Mouse (Mus musculus): ENCODE results near the gene Hsd17b2.
A peak's percentile ranks its signal among the peaks of the same experiment; 100 is the strongest.

Hsd17b2 gene

DNA sequence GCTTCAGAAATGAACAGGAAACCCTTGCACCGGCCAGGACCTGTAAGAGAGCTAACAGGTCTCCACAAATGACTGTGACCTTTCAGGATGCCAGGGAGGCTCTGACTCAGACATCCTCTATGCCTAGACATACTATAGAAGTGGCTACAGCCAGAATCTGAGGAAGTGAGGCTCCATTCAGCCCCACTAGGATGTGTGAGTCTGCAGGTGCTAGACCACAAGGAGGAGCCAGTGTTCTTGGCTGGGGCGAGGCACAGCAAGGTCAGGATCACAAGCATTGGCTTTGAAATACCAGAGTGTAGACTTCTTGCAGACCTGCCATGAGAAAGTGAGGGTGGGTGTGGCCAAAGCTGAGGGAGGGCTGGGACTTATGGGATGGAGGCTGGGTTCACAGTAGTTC lies 70.9 kb downstream of the Hsd17b2 start:
- DNase-seq (ENCODE audit: low spot score): no peak

GRCm38 (mm10) chr8:117775626-117776025 lies 73.9 kb downstream of the Hsd17b2 start:
- DNase-seq (ENCODE audit: low spot score): no peak

DNA sequence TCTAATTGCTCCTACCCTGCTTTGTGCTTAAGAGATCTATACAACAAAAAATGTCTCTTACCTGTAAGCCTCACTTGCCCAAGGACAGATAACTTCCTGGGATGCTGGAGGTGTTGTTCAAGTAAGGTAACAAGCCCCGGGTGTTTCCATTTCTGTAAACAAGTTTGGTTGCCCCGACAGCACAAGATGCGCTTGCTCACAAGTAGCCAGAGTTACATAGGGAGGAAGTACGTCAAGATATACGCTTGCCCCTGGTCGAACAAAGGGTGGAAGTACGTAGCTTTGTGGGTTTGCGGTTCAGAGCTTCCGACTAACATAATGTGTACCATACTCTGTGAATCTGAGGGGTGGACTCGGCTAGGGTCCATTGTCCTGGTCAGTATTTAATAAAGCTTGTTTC lies 74.4 kb downstream of the Hsd17b2 start:
- DNase-seq (ENCODE audit: low spot score): no peak

GRCm38 (mm10) chr8:117778531-117779322 lies 77.0 kb downstream of the Hsd17b2 start:
- DNase-seq (ENCODE audit: low spot score): no peak

DNA sequence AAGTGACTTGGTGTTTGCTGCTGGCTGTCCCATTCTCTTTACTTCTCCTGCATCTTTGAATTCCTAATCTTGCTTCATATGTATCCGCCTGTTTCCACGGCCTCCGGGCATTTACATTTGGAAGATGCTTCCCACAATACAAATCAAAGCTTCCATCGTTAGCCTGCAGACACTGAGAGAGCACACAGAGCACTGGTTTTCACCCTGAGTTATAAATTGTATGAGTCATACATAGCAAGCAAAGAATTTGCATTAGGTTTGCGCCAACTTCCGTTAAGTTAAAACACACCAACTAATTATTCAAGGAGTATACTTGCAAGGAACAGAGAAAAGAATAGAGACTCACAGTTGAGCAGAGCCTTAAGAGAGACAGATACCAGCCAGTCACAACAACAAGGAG lies 77.6 kb downstream of the Hsd17b2 start:
- no peak for DNase-seq (ENCODE audit: low spot score)

DNA sequence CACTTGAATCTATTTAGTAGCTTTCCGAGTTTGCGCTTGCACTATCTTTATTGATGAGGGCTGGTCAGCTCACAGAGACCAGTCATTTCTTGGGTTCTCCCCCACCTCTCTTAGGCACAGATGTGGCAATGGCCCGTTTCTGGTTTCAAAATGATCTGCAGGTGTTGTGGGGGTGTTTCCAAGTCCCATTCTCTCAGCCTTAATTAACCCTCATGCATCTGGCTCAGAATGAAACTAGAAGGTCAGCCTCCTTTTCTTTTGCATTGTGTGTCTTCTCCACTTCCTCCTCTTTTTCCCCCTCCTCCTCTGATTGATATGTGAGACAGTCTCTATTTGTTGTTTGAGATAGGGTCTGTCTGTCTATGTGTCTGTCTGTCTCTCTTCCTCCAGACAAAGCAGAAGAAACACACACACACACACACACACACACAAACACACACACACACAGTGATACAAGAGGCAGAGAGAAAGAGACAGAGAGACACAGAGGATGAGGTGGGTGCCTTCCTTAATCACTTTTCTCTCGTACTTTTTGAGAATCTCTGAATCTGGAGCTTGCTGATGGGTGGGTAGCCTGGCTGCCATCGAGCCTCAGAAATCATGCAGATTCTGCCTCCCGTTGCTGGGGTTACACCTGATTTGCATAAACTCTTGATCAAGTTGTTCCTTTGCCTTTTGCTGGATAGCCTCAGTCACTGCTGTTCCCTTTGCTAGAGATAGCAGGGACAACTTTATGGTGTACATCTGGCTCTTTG lies 79.8 kb downstream of the Hsd17b2 start:
- no peak for DNase-seq (ENCODE audit: low spot score)

DNA sequence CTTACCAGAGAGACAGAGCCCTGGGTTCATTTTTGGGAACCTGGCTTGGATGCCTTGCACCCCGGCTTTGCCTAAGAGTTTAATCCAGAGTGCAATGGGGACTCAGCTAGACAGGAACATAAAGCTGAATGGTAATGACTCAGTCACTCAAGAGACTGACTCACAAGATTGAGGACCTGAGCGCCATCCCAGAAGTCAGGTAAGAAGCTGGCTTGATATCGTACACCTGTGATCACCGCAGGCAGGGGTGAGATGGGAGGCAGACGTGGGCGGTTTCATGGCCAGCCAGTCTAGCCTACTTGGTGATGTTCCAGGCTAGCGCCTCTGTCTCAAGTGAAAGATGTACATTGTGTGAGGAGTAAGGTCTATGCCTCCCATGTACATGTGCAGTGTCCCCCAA lies 81.3 kb downstream of the Hsd17b2 start:
- DNase-seq (ENCODE audit: low spot score): no peak

DNA sequence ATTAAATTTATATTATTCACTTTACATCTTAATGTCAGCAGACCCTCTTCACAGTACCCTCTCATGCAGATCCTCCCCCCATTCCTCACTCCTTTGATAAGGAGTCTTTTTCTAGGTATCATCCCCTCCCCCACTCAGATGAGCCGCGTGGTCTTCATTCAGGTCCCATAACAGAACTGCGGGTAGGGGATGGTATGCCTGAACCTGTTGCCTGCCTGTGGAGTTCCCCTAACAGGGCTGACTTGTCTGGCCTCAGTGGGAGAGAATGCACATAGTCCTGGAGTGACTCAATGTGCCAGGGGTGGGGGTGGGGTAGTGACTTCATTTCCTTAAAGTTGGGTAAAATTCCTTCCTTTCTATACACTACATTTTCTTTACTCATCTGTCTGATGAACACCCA lies 84.7 kb downstream of the Hsd17b2 start:
- no peak for DNase-seq (ENCODE audit: low spot score)

GRCm38 (mm10) chr8:117792616-117793144 lies 91.0 kb downstream of the Hsd17b2 start:
- no peak for DNase-seq (ENCODE audit: low spot score)

GRCm38 (mm10) chr8:117794581-117794980 lies 92.9 kb downstream of the Hsd17b2 start:
- no peak for DNase-seq (ENCODE audit: low spot score)

DNA sequence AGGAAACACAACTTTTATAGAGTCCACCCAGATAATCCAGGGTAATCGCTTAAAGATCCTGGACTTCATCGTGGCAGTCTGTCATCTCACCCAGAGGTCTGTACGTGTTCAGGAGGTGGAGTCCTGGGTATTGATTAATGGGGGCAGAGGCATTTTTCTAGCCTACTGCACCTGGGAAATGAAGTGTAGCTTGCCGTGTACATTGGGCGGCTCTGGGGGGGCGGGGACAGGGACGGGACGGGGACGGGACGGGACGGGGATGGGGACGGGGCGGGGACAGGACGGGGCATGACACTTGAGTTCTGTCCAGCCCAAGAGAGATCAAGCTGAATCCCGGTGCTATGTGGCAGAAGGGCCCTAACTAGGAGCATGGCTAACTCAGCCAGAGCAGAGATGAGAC lies 94.8 kb downstream of the Hsd17b2 start:
- DNase-seq (ENCODE audit: low spot score): no peak

GRCm38 (mm10) chr8:117798066-117798465 lies 96.4 kb downstream of the Hsd17b2 start:
- DNase-seq (ENCODE audit: low spot score): no peak

- peak; percentile 98 for DNase-seq (ENCODE audit: low spot score)
Measured at GRCm38 (mm10) chr8:117801443-117802298, 100.0 kb downstream of the Hsd17b2 start, which contains the start of gene Mphosph6. Gene Mphosph6 (minus strand): TSS chr8:117801943.

- DNase-seq (ENCODE audit: low spot score): no peak
Measured at GRCm38 (mm10) chr8:117802299-117802689, 100.6 kb downstream of the Hsd17b2 start.

- DNase-seq (ENCODE audit: low spot score): peak; percentile 67
Measured at GRCm38 (mm10) chr8:117805419-117805818, 103.7 kb downstream of the Hsd17b2 start.

Data from yolk sac, embryonic 10.5 days (tissue).